27 mouse cellular contexts compared by ENCODE assay signal in the genomic region with DNA sequence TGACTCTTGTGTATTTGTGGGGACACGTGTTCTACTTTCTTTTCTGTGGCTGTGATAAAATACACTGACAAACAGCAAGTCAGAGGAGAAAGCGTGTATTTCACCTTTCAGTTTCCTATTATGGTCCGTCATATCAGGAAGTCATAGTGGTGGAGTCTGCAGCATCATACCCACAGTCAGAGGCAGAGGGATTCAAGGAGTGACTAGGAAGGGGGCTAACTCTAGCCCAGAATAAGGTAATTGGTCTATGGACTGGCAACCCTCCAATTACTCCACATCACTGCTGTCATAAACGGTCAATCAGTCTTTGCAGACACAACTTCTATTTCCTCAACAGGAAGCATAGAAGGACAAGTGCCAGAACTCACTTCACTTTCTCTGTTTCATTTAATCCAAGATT.
DNase-seq lines count a peak whose midpoint lies in the region; ATAC-seq and TF ChIP-seq lines count a peak whose summit lies in the region.
"Had no signal": no experiment of that assay in that cellular context is flagged by ENCODE, and none has a peak within 500 bp of the region (broad histone marks: within the 10 kb centered on the region; RNA-seq: fewer than 3 reads in every experiment).

No protein-coding gene starts in this region.

- no peak overlapping the region for H3K4me3 ChIP-seq in lung, postnatal 0 days (ENCODE audit: low read depth, low read length)
- no peak overlapping the region for H3K4me3 ChIP-seq in intestine, postnatal 0 days (ENCODE audit: low read depth, low read length)
- H3K4me3 ChIP-seq: embryonic facial prominence, embryonic 13.5 days; erythroblast, embryonic 14.5 days; forebrain, embryonic 13.5 days; gastrocnemius, adult 2 months; heart, embryonic 12.5 days; kidney, embryonic 15.5 days; limb, embryonic 13.5 days; liver, embryonic 13.5 days; neural tube, embryonic 15.5 days had no signal

- ATAC-seq in lung, postnatal 0 days, result no peak
- peak; percentile 88 for ATAC-seq in granulocyte monocyte progenitor cell, adult 5-6 weeks (replicated peaks; ENCODE audit: poor library complexity, severe bottlenecking)
- ATAC-seq in intestine, postnatal 0 days, result peak; percentile 78
- ATAC-seq: forebrain, embryonic 13.5 days had no signal

- DNase-seq in lung, postnatal 0 days (ENCODE audit: low spot score), result peak; percentile 22
- no peak for DNase-seq in lung, postnatal 14 days
- no peak for DNase-seq in heart, adult 18-20 months
- no peak for DNase-seq in urinary bladder, adult 2 months (ENCODE audit: low spot score)
- no peak for DNase-seq in ovary, postnatal 10 days (ENCODE audit: low spot score)
- DNase-seq: B cell, adult 2 months; cerebellum, adult 11-12 months; cerebellum, postnatal 14 days; heart, postnatal 10 days; kidney, postnatal 36 days; layer of hippocampus, postnatal 36 days; liver, embryonic 13.5 days; lung, adult 2 months; thymus, adult 18-20 months; thymus, postnatal 36 days had no signal

- WGBS in lung, postnatal 0 days, result 58% methylated on average over 4 of the region's 4 CpGs
- 41% methylated on average over 4 of the region's 4 CpGs for WGBS in intestine, postnatal 0 days

- H3K27ac ChIP-seq in lung, postnatal 0 days (ENCODE audit: low read length), result no peak overlapping the region
- no peak overlapping the region for H3K27ac ChIP-seq in intestine, postnatal 0 days (ENCODE audit: low read depth, low read length)
- H3K27ac ChIP-seq: embryonic facial prominence, embryonic 13.5 days; forebrain, embryonic 13.5 days; gastrocnemius, adult 2 months; kidney, embryonic 15.5 days; limb, embryonic 13.5 days; liver, embryonic 13.5 days; macrophage; neural tube, embryonic 15.5 days had no signal

- TF ChIP-seq CTCF in lung, postnatal 0 days (IDR thresholded peaks at IDR 0.05), result no peak
- TF ChIP-seq CTCF in intestine, postnatal 0 days (IDR thresholded peaks at IDR 0.05; ENCODE audit: low read depth), result no peak

- H3K36me3 ChIP-seq in lung, postnatal 0 days (ENCODE audit: insufficient read depth, low read length), result no peaks in the 10 kb centered on the region
- no peaks in the 10 kb centered on the region for H3K36me3 ChIP-seq in intestine, postnatal 0 days (ENCODE audit: control insufficient read depth, insufficient read depth)
- H3K36me3 ChIP-seq: embryonic facial prominence, embryonic 13.5 days; heart, embryonic 12.5 days; kidney, embryonic 15.5 days; limb, embryonic 13.5 days; liver, embryonic 13.5 days; neural tube, embryonic 15.5 days had no signal

- TF ChIP-seq EP300 in lung, postnatal 0 days (IDR thresholded peaks at IDR 0.05), result no peak

- H3K27me3 ChIP-seq in lung, postnatal 0 days (replicated peaks; ENCODE audit: insufficient read depth, low read length), result no peaks in the 10 kb centered on the region
- H3K27me3 ChIP-seq in intestine, postnatal 0 days (replicated peaks; ENCODE audit: control insufficient read depth, insufficient read depth, low read length), result no peaks in the 10 kb centered on the region
- H3K27me3 ChIP-seq: embryonic facial prominence, embryonic 13.5 days; forebrain, embryonic 13.5 days; heart, embryonic 12.5 days; kidney, embryonic 15.5 days; limb, embryonic 13.5 days; liver, embryonic 13.5 days; neural tube, embryonic 15.5 days had no signal

- H3K9ac ChIP-seq in lung, postnatal 0 days (replicated peaks; ENCODE audit: low read depth), result no peak overlapping the region
- H3K9ac ChIP-seq in intestine, postnatal 0 days (ENCODE audit: low read depth, low read length), result no peak overlapping the region
- H3K9ac ChIP-seq: embryonic facial prominence, embryonic 13.5 days; forebrain, embryonic 13.5 days; heart, embryonic 12.5 days; kidney, embryonic 15.5 days; limb, embryonic 13.5 days; liver, embryonic 13.5 days; neural tube, embryonic 15.5 days had no signal

- no peak overlapping the region for H3K4me2 ChIP-seq in lung, postnatal 0 days (replicated peaks; ENCODE audit: low read depth, low read length)
- no peak overlapping the region for H3K4me2 ChIP-seq in intestine, postnatal 0 days (replicated peaks; ENCODE audit: low read depth)
- H3K4me2 ChIP-seq: embryonic facial prominence, embryonic 13.5 days; forebrain, embryonic 13.5 days; heart, embryonic 12.5 days; kidney, embryonic 15.5 days; limb, embryonic 13.5 days; liver, embryonic 13.5 days; midbrain, embryonic 11.5 days; neural tube, embryonic 15.5 days had no signal

- H3K9me3 ChIP-seq in lung, postnatal 0 days (ENCODE audit: low read length), result no peaks in the 10 kb centered on the region
- no peaks in the 10 kb centered on the region for H3K9me3 ChIP-seq in intestine, postnatal 0 days (ENCODE audit: control insufficient read depth)
- H3K9me3 ChIP-seq: embryonic facial prominence, embryonic 13.5 days; forebrain, embryonic 13.5 days; heart, embryonic 12.5 days; kidney, embryonic 15.5 days; limb, embryonic 13.5 days; liver, embryonic 13.5 days; neural tube, embryonic 15.5 days had no signal

- no peaks in the 10 kb centered on the region for H3K4me1 ChIP-seq in lung, postnatal 0 days (ENCODE audit: insufficient read depth, low read depth, low read length)
- no peaks in the 10 kb centered on the region for H3K4me1 ChIP-seq in intestine, postnatal 0 days (replicated peaks; ENCODE audit: control insufficient read depth, insufficient read depth, low read length)
